Mouse (Mus musculus) c-Kit-negative CD71-positive TER-119-positive erythroid progenitor cells, embryonic 14.5 days (primary cell): ENCODE results near the gene Sept12.

ENCODE experiments used
- DNase-seq: peaks from one replicate; pipeline ENCODE4 v3.0.0-alpha.2; 2013; ENCODE audit warnings: low read depth, low spot score

The Sept12 gene

GRCm38 (mm10) chr16:4938461-4938860 is 59.2 kb downstream of the Sept12 start, which contains the start of gene Nudt16l1:
Gene Nudt16l1, plus strand, starts transcription at chr16:4938761.
- DNase-seq = no peak

GRCm38 (mm10) chr16:4937351-4938190 is 60.1 kb downstream of the Sept12 start:
- DNase-seq = no peak
